Mouse (Mus musculus): Measurements from ENCODE around the gene Rnf7.
A peak's percentile ranks its signal among the peaks of the same experiment; 100 is the strongest.

The Rnf7 gene

GRCm38 (mm10) chr9:96469556-96470265 lies 8.8 kb downstream of the Rnf7 start:
- DNase-seq (ENCODE audit: low spot score), result no peak

- peak; percentile 17 for DNase-seq (ENCODE audit: low spot score)
Observed at GRCm38 (mm10) chr9:96463708-96464107, 14.8 kb downstream of the Rnf7 start.

- no peak for DNase-seq (ENCODE audit: low spot score)
Observed at GRCm38 (mm10) chr9:96461607-96462006, 16.9 kb downstream of the Rnf7 start.

GRCm38 (mm10) chr9:96460117-96460865 lies 18.2 kb downstream of the Rnf7 start:
- no peak for DNase-seq (ENCODE audit: low spot score)

GRCm38 (mm10) chr9:96455618-96456017 lies 22.9 kb downstream of the Rnf7 start:
- DNase-seq (ENCODE audit: low spot score), result no peak

GRCm38 (mm10) chr9:96452956-96453355 lies 25.5 kb downstream of the Rnf7 start:
- no peak for DNase-seq (ENCODE audit: low spot score)

- no peak for DNase-seq (ENCODE audit: low spot score)
Observed at GRCm38 (mm10) chr9:96450900-96451720, 27.4 kb downstream of the Rnf7 start.

- DNase-seq (ENCODE audit: low spot score), result no peak
Observed at GRCm38 (mm10) chr9:96449514-96449913, 29.0 kb downstream of the Rnf7 start.

GRCm38 (mm10) chr9:96445351-96445750 lies 33.1 kb downstream of the Rnf7 start:
- no peak for DNase-seq (ENCODE audit: low spot score)

- DNase-seq (ENCODE audit: low spot score), result no peak
Observed at GRCm38 (mm10) chr9:96442081-96442480, 36.4 kb downstream of the Rnf7 start.

- DNase-seq (ENCODE audit: low spot score), result no peak
Observed at GRCm38 (mm10) chr9:96438334-96438871, 40.1 kb downstream of the Rnf7 start.

- DNase-seq (ENCODE audit: low spot score), result no peak
Observed at GRCm38 (mm10) chr9:96437805-96438333, 40.6 kb downstream of the Rnf7 start.

- no peak for DNase-seq (ENCODE audit: low spot score)
Observed at GRCm38 (mm10) chr9:96436901-96437804, 41.3 kb downstream of the Rnf7 start.

- no peak for DNase-seq (ENCODE audit: low spot score)
Observed at GRCm38 (mm10) chr9:96432575-96432974, 45.9 kb downstream of the Rnf7 start.

GRCm38 (mm10) chr9:96431081-96431480 lies 47.4 kb downstream of the Rnf7 start:
- DNase-seq (ENCODE audit: low spot score), result no peak

GRCm38 (mm10) chr9:96428336-96429046 lies 50.0 kb downstream of the Rnf7 start:
- DNase-seq (ENCODE audit: low spot score), result no peak

GRCm38 (mm10) chr9:96424027-96424426 lies 54.4 kb downstream of the Rnf7 start:
- no peak for DNase-seq (ENCODE audit: low spot score)

Data from layer of hippocampus, adult 9-10 months (tissue).